16 mouse cellular contexts compared by ENCODE assay signal in genomic region chr9:78504679-78505078, GRCm38 (mm10). TPM values are rescaled to one million over a fixed set of nuclear protein-coding genes. Genes with fewer than 3 reads are reported as not detected.
A peak's percentile ranks its signal among the peaks of the same experiment; 100 is the strongest.
DNase-seq lines count a peak whose midpoint lies in the region; ATAC-seq lines count a peak whose summit lies in the region.
"Had no signal": no experiment of that assay in that cellular context is flagged by ENCODE, and none has a peak within 500 bp of the region (broad histone marks: within the 10 kb centered on the region; RNA-seq: fewer than 3 reads in every experiment).

No protein-coding gene starts in this region.

- H3K27ac ChIP-seq in forebrain, embryonic 15.5 days (replicated peaks), result peak overlapping the region; percentile 93
- H3K27ac ChIP-seq in midbrain, embryonic 14.5 days (replicated peaks; ENCODE audit: low read depth, low read length), result 0 out of 2 replicates have a peak overlapping the region, but pooled peaks have one; percentile 96
- no peak overlapping the region for H3K27ac ChIP-seq in kidney, embryonic 16.5 days (ENCODE audit: low read length)
- H3K27ac ChIP-seq: liver, embryonic 15.5 days had no signal

- peak overlapping the region; percentile 35; the same call in 1 of the 2 replicates for H3K4me2 ChIP-seq in forebrain, embryonic 15.5 days (replicated peaks)
- peak overlapping the region; percentile 44 for H3K4me2 ChIP-seq in midbrain, embryonic 14.5 days (ENCODE audit: low read length)
- H3K4me2 ChIP-seq in kidney, embryonic 16.5 days (replicated peaks; ENCODE audit: low read depth, low read length), result no peak overlapping the region
- H3K4me2 ChIP-seq: liver, embryonic 15.5 days had no signal

- H3K9ac ChIP-seq in forebrain, embryonic 15.5 days (replicated peaks), result no peak overlapping the region
- H3K9ac ChIP-seq in midbrain, embryonic 14.5 days (replicated peaks; ENCODE audit: low read length), result no peak overlapping the region
- no peak overlapping the region for H3K9ac ChIP-seq in kidney, embryonic 16.5 days (replicated peaks; ENCODE audit: low read length)
- H3K9ac ChIP-seq: liver, embryonic 15.5 days had no signal

- WGBS in forebrain, embryonic 15.5 days, result 67% methylated on average over 3 of the region's 3 CpGs
- 80% methylated on average over 3 of the region's 3 CpGs for WGBS in midbrain, embryonic 14.5 days
- 80% methylated on average over 3 of the region's 3 CpGs for WGBS in kidney, embryonic 16.5 days

- H3K4me3 ChIP-seq in forebrain, embryonic 15.5 days, result no peak overlapping the region
- H3K4me3 ChIP-seq in midbrain, embryonic 14.5 days (replicated peaks; ENCODE audit: low read depth, low read length), result 0 out of 2 replicates have a peak overlapping the region, but pooled peaks have one; percentile 25
- no peak overlapping the region for H3K4me3 ChIP-seq in kidney, embryonic 16.5 days (ENCODE audit: low read length)
- H3K4me3 ChIP-seq: layer of hippocampus, adult 2 months; liver, embryonic 15.5 days had no signal

- H3K27me3 ChIP-seq in forebrain, embryonic 15.5 days, result no peaks in the 10 kb centered on the region
- H3K27me3 ChIP-seq in midbrain, embryonic 14.5 days (ENCODE audit: control insufficient read depth, insufficient read depth, low read length), result no peaks in the 10 kb centered on the region
- no peaks in the 10 kb centered on the region for H3K27me3 ChIP-seq in kidney, embryonic 16.5 days (ENCODE audit: insufficient read depth, low read length)

- peak; percentile 49 for DNase-seq in heart, adult 11 months
- DNase-seq in heart, adult 18-20 months, result no peak
- DNase-seq in ES-CJ7 (ENCODE audit: low read depth, low spot score), result peak; percentile 81
- no peak for DNase-seq in midbrain, embryonic 14.5 days
- no peak for DNase-seq in layer of hippocampus, adult 9-10 months (ENCODE audit: low spot score)
- DNase-seq: cerebellum, adult 11-12 months; embryo, embryonic 11 days; gastrocnemius, postnatal 25 days; kidney, adult 18-20 months; left cerebral cortex, postnatal 4 days; lung, postnatal 4 days had no signal

- no peaks in the 10 kb centered on the region for H3K9me3 ChIP-seq in forebrain, embryonic 15.5 days
- H3K9me3 ChIP-seq in midbrain, embryonic 14.5 days (ENCODE audit: control insufficient read depth, low read length), result no peaks in the 10 kb centered on the region
- no peaks in the 10 kb centered on the region for H3K9me3 ChIP-seq in kidney, embryonic 16.5 days (ENCODE audit: low read length)
- H3K9me3 ChIP-seq: liver, embryonic 15.5 days had no signal

- H3K4me1 ChIP-seq in forebrain, embryonic 15.5 days, result peaks cover 27% of the 10 kb centered on the region
- peaks cover 25% of the 10 kb centered on the region; the same call in 1 of the 2 replicates for H3K4me1 ChIP-seq in midbrain, embryonic 14.5 days (ENCODE audit: control insufficient read depth, insufficient read depth, low read length)
- peaks cover 13% of the 10 kb centered on the region for H3K4me1 ChIP-seq in kidney, embryonic 16.5 days (ENCODE audit: insufficient read depth, low read length)

- no peak for ATAC-seq in forebrain, embryonic 15.5 days (replicated peaks)
- no peak for ATAC-seq in midbrain, embryonic 14.5 days (ENCODE audit: low FRiP score, low TSS enrichment)
- ATAC-seq in CD4-positive, CD25-positive, alpha-beta regulatory T cell, adult 4 months, result no peak
- ATAC-seq in kidney, embryonic 16.5 days (ENCODE audit: low FRiP score, low TSS enrichment), result no peak

- no peaks in the 10 kb centered on the region for H3K36me3 ChIP-seq in forebrain, embryonic 15.5 days
- H3K36me3 ChIP-seq in midbrain, embryonic 14.5 days (ENCODE audit: control insufficient read depth, insufficient read depth, low read length), result 0 out of 2 replicates have a peak, but pooled peaks cover 11% of the 10 kb centered on the region
- H3K36me3 ChIP-seq in kidney, embryonic 16.5 days (ENCODE audit: insufficient read depth, low read length), result no peaks in the 10 kb centered on the region
- H3K36me3 ChIP-seq: liver, embryonic 15.5 days had no signal

RNA-seq across cellular contexts. Expression of gene Eef1a1, which starts 15.7 kb away (rescaled TPM):
- total RNA-seq in heart, adult 18-20 months (2021), result 1,000 to 10,000 TPM in 1 of 2 experiments, 100 to 1,000 TPM in 1; 994 to 1,266 TPM
- 3,810 and 3,862 TPM in 2 replicates for polyA plus RNA-seq in forebrain, embryonic 15.5 days (2015; fragmentation: Nextera tagmentation; extraction: Ambion mirVana)
- 3,788 and 4,401 TPM in 2 replicates for polyA plus RNA-seq in midbrain, embryonic 14.5 days (2014; fragmentation: Nextera tagmentation; extraction: Ambion mirVana)
- polyA plus RNA-seq in CD4-positive, CD25-positive, alpha-beta regulatory T cell, adult 4 months (2017; shearing (Covaris generic)), result over 10,000 TPM; 10,256 to 11,102 TPM
- 5,008 and 5,126 TPM in 2 replicates for polyA plus RNA-seq in kidney, embryonic 16.5 days (2015; fragmentation: Nextera tagmentation; extraction: Ambion mirVana)

RNA-seq across cellular contexts. Expression of gene Gm17324, which starts 56.1 kb away (rescaled TPM):
- not detected for total RNA-seq in heart, adult 18-20 months (2021)
- 0.76 and 1.7 TPM in 2 replicates for polyA plus RNA-seq in forebrain, embryonic 15.5 days (2015; fragmentation: Nextera tagmentation; extraction: Ambion mirVana)
- 0.92 and 1.4 TPM in 2 replicates for polyA plus RNA-seq in midbrain, embryonic 14.5 days (2014; fragmentation: Nextera tagmentation; extraction: Ambion mirVana)
- under 1 TPM in 1 of 2 experiments, not detected in 1; 0.51 TPM for polyA plus RNA-seq in CD4-positive, CD25-positive, alpha-beta regulatory T cell, adult 4 months (2017; shearing (Covaris generic))
- polyA plus RNA-seq in kidney, embryonic 16.5 days (2015; fragmentation: Nextera tagmentation; extraction: Ambion mirVana), result 0.65 and 0.66 TPM in 2 replicates
- total RNA-seq: gastrocnemius, postnatal 25 days had no signal

RNA-seq across cellular contexts. Expression of gene Mto1, which starts 56.7 kb away (rescaled TPM):
- 10 to 100 TPM; 21.9 to 25.0 TPM for total RNA-seq in heart, adult 18-20 months (2021)
- polyA plus RNA-seq in forebrain, embryonic 15.5 days (2015; fragmentation: Nextera tagmentation; extraction: Ambion mirVana), result 26.6 and 31.2 TPM in 2 replicates
- polyA plus RNA-seq in midbrain, embryonic 14.5 days (2014; fragmentation: Nextera tagmentation; extraction: Ambion mirVana), result 22.3 and 27.4 TPM in 2 replicates
- 10 to 100 TPM; 15.6 to 19.1 TPM for polyA plus RNA-seq in CD4-positive, CD25-positive, alpha-beta regulatory T cell, adult 4 months (2017; shearing (Covaris generic))
- 27.9 and 30.1 TPM in 2 replicates for polyA plus RNA-seq in kidney, embryonic 16.5 days (2015; fragmentation: Nextera tagmentation; extraction: Ambion mirVana)

Comparison
In these comparisons a context has a peak if more than half of its experiments do, and no peak if none do; other contexts are left out.
1. DNase-seq: peak in heart, adult 11 months (single experiment) and ES-CJ7 (single experiment); none in heart, adult 18-20 months (0 of 2), midbrain, embryonic 14.5 days (single experiment) and layer of hippocampus, adult 9-10 months (single experiment).